In genomic region chr6:59185010-59185699, GRCm38 (mm10) we compare ENCODE assay signal across 8 mouse cellular contexts. TPM values are rescaled to one million over a fixed set of nuclear protein-coding genes. Genes with fewer than 3 reads are reported as not detected.
DNase-seq lines count a peak whose midpoint lies in the region; ATAC-seq and TF ChIP-seq lines count a peak whose summit lies in the region.

No protein-coding gene starts in this region.

- no peak overlapping the region for H3K4me3 ChIP-seq in kidney, postnatal 0 days (replicated peaks; ENCODE audit: low read depth, low read length)
- H3K4me3 ChIP-seq in kidney, embryonic 16.5 days (ENCODE audit: low read length): no peak overlapping the region
- no peak overlapping the region for H3K4me3 ChIP-seq in intestine, postnatal 0 days (ENCODE audit: low read depth, low read length)

- no peaks in the 10 kb centered on the region for H3K4me1 ChIP-seq in kidney, postnatal 0 days (replicated peaks; ENCODE audit: insufficient read depth, low read length)
- no peaks in the 10 kb centered on the region for H3K4me1 ChIP-seq in kidney, embryonic 16.5 days (ENCODE audit: insufficient read depth, low read length)
- no peaks in the 10 kb centered on the region for H3K4me1 ChIP-seq in intestine, postnatal 0 days (replicated peaks; ENCODE audit: control insufficient read depth, insufficient read depth, low read length)

- TF ChIP-seq CTCF in kidney, postnatal 0 days (IDR thresholded peaks at IDR 0.05; ENCODE audit: low read depth): no peak
- no peak for TF ChIP-seq CTCF in intestine, postnatal 0 days (IDR thresholded peaks at IDR 0.05; ENCODE audit: low read depth)

- DNase-seq in kidney, postnatal 0 days (ENCODE audit: low spot score): peak; percentile 63
- peak; percentile 52 for DNase-seq in gastrocnemius, adult 18-20 months (ENCODE audit: low spot score)
- peak; percentile 52 for DNase-seq in naive thymus-derived CD4-positive, alpha-beta T cell, adult 2 months (ENCODE audit: low read depth)
- DNase-seq in yolk sac, embryonic 10.5 days (ENCODE audit: low spot score): no peak
- no peak for DNase-seq in cerebellum, adult 8-10 months

- H3K9me3 ChIP-seq in kidney, postnatal 0 days (replicated peaks; ENCODE audit: low read length): no peaks in the 10 kb centered on the region
- H3K9me3 ChIP-seq in kidney, embryonic 16.5 days (ENCODE audit: low read length): no peaks in the 10 kb centered on the region
- H3K9me3 ChIP-seq in intestine, postnatal 0 days (ENCODE audit: control insufficient read depth): no peaks in the 10 kb centered on the region

- H3K27ac ChIP-seq in kidney, postnatal 0 days: no peak overlapping the region
- H3K27ac ChIP-seq in kidney, embryonic 16.5 days (ENCODE audit: low read length): no peak overlapping the region
- H3K27ac ChIP-seq in intestine, postnatal 0 days (ENCODE audit: low read depth, low read length): no peak overlapping the region

- no peaks in the 10 kb centered on the region for H3K36me3 ChIP-seq in kidney, postnatal 0 days (ENCODE audit: insufficient read depth, low read length)
- H3K36me3 ChIP-seq in kidney, embryonic 16.5 days (ENCODE audit: insufficient read depth, low read length): no peaks in the 10 kb centered on the region
- no peaks in the 10 kb centered on the region for H3K36me3 ChIP-seq in intestine, postnatal 0 days (ENCODE audit: control insufficient read depth, insufficient read depth)

- 49% methylated on average over 13 of the region's 13 CpGs for WGBS in kidney, postnatal 0 days
- 56% methylated on average over 13 of the region's 13 CpGs for WGBS in kidney, embryonic 16.5 days
- 35% methylated on average over 13 of the region's 13 CpGs for WGBS in intestine, postnatal 0 days

- peak overlapping the region; percentile 16; the same call in 1 of the 2 replicates for H3K4me2 ChIP-seq in kidney, postnatal 0 days (ENCODE audit: low read length)
- no peak overlapping the region for H3K4me2 ChIP-seq in kidney, embryonic 16.5 days (replicated peaks; ENCODE audit: low read depth, low read length)
- H3K4me2 ChIP-seq in intestine, postnatal 0 days (replicated peaks; ENCODE audit: low read depth): peak overlapping the region; percentile 25; the same call in 1 of the 2 replicates

- H3K9ac ChIP-seq in kidney, postnatal 0 days (ENCODE audit: low read depth, low read length): no peak overlapping the region
- H3K9ac ChIP-seq in kidney, embryonic 16.5 days (replicated peaks; ENCODE audit: low read length): no peak overlapping the region
- no peak overlapping the region for H3K9ac ChIP-seq in intestine, postnatal 0 days (ENCODE audit: low read depth, low read length)

- no peak; the same call in 1 of the 2 replicates for ATAC-seq in kidney, postnatal 0 days (replicated peaks; ENCODE audit: low FRiP score, low read depth)
- ATAC-seq in kidney, embryonic 16.5 days (ENCODE audit: low FRiP score, low TSS enrichment): no peak
- ATAC-seq in CD4-positive, CD25-positive, alpha-beta regulatory T cell, adult 4 months: peak; percentile 77
- ATAC-seq in intestine, postnatal 0 days: no peak

- H3K27me3 ChIP-seq in kidney, postnatal 0 days (ENCODE audit: insufficient read depth, low read length): no peaks in the 10 kb centered on the region
- no peaks in the 10 kb centered on the region for H3K27me3 ChIP-seq in kidney, embryonic 16.5 days (ENCODE audit: insufficient read depth, low read length)
- H3K27me3 ChIP-seq in intestine, postnatal 0 days (replicated peaks; ENCODE audit: control insufficient read depth, insufficient read depth, low read length): no peaks in the 10 kb centered on the region

RNA-seq across cellular contexts. Expression of gene Tigd2, which starts 23.5 kb away (rescaled TPM):
- polyA plus RNA-seq in kidney, postnatal 0 days (2015; fragmentation: Nextera tagmentation; extraction: Ambion mirVana): 14.6 and 16.9 TPM in 2 replicates
- 10.0 and 10.4 TPM in 2 replicates for polyA plus RNA-seq in kidney, embryonic 16.5 days (2015; fragmentation: Nextera tagmentation; extraction: Ambion mirVana)
- polyA plus RNA-seq in CD4-positive, CD25-positive, alpha-beta regulatory T cell, adult 4 months (2017; shearing (Covaris generic)): 10 to 100 TPM; 23.9 to 26.5 TPM
- 10 to 100 TPM in 1 of 2 experiments, 1 to 10 TPM in 1; 9.8 to 10.2 TPM for total RNA-seq in gastrocnemius, adult 18-20 months (2021)
- polyA plus RNA-seq in intestine, postnatal 0 days (2015; fragmentation: Nextera tagmentation; extraction: Ambion mirVana): 17.2 and 19.0 TPM in 2 replicates

Comparison
In these comparisons a context has a peak if more than half of its experiments do, and no peak if none do; other contexts are left out.
1. DNase-seq: peak in kidney, postnatal 0 days (single experiment), gastrocnemius, adult 18-20 months (single experiment) and naive thymus-derived CD4-positive, alpha-beta T cell, adult 2 months (single experiment); none in yolk sac, embryonic 10.5 days (single experiment) and cerebellum, adult 8-10 months (single experiment).